Mouse (Mus musculus) testis, postnatal 14 days (tissue): Measurements from ENCODE around the gene Pde3a.

Experiments
- DNase-seq: peaks from one replicate; pipeline ENCODE4 v3.0.0; 2021; ENCODE audit warnings: low spot score

Gene Pde3a

GRCm38 (mm10) chr6:141404649-141405048 lies 155.6 kb downstream of the Pde3a start:
- DNase-seq, result no peak

- DNase-seq, result no peak
These were observed 156.4 kb downstream of the Pde3a start for GRCm38 (mm10) chr6:141405496-141405895.

DNA sequence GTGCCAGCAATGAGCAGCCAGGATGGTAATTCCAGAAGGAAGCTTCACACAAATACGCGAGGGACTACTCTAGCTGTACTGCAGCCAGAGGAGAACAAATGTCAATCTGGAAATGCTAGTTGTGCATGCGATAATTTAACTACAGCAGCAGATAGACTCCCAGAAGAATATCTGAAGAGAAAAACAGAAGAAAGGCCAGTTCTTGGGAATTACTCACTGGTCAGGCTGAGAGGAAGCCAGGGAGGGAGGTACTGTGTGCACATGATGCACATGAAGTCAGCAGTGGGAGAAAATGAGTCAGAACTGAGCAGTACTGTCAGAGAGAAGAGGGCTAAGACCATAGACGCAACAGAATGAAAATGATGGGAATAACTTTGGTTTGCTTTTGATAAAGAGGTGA lies 159.7 kb downstream of the Pde3a start:
- DNase-seq, result no peak

- no peak for DNase-seq
These were observed 161.8 kb downstream of the Pde3a start for GRCm38 (mm10) chr6:141410836-141411235.

DNA sequence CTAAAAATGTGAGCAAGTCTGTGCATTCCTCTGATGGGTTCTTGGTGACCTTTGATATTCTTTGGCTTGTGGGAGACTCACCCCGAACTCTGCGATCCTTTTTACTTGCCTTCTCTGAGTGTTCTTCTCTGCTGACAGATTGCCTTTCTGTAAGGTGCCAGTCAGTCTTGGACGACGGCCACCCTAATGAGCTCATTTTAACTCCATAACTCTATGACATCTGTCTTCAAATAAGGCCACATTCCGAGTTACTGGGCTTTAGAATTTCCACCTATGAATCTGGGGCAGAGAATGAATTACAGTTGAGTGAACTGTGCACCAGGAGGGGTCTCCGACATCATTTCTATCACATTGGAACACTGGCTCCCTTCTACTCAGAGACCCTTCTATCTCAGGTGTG lies 176.0 kb downstream of the Pde3a start:
- DNase-seq, result no peak

DNA sequence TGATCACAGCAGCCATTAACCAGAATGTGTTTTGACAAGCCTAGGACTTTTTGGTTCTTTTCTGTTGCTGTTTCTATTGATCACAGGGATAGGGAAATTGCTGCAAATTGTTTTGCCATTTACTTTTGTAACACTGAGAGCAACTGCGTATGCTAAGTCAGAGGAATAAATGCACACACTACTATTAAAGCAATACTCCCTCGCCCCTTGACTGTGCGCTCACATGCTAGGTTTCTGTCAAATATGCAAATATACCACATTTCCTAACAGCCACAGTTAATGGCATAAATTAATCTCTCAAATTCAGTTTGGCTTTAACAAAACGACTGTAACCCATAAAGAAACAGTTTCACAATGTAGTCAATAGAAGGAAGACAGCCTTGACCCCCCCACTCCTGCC lies 179.5 kb downstream of the Pde3a start:
- no peak for DNase-seq

GRCm38 (mm10) chr6:141430134-141430533 lies 181.1 kb downstream of the Pde3a start:
- DNase-seq, result no peak

GRCm38 (mm10) chr6:141432271-141432974 lies 183.4 kb downstream of the Pde3a start:
- no peak for DNase-seq

- DNase-seq, result no peak
These were observed 185.1 kb downstream of the Pde3a start for GRCm38 (mm10) chr6:141433917-141434756.

DNA sequence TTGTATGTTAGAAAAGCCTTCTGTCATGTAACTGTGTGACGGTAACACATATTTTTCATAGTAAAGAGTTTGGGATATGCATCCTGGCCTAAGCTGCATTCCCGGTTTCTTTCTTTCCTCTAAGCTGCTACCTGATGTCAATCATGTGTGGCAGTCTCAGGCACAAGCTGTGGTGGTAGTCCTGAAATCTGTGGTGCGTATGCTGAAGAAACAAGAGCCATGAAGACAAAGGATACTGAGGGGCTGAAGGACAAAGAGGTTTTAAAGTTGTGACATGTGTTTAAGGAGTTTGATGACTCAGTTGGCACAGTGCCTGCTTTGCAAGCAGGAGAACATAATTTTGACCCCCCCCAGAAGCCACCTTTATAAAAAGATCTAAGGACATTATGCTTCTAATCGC lies 186.1 kb downstream of the Pde3a start:
- no peak for DNase-seq

- no peak for DNase-seq
These were observed 190.9 kb downstream of the Pde3a start for GRCm38 (mm10) chr6:141439965-141440364.

GRCm38 (mm10) chr6:141447547-141447946 lies 198.5 kb downstream of the Pde3a start:
- DNase-seq, result peak; percentile 16

DNA sequence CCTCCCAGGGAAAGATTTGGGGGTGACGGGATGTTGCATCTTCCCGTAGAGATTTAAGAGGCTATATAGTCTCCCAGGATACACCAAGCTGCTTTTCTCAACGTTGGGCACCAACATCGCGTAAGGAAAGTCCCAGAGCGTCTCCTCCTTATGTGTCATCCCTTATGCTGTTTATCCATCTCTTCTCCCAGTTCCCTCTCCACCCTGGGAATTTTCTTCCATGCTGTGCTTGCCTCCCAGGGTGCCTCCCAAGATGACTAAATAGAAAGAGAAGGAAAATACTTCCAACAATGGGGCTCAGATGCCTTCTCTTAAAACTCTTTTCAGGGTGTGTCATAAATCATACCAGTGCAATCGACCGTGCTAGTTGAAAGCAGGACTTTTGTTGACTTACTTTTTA lies 199.8 kb downstream of the Pde3a start:
- DNase-seq, result no peak

GRCm38 (mm10) chr6:141455335-141455734 lies 206.3 kb downstream of the Pde3a start:
- no peak for DNase-seq

DNA sequence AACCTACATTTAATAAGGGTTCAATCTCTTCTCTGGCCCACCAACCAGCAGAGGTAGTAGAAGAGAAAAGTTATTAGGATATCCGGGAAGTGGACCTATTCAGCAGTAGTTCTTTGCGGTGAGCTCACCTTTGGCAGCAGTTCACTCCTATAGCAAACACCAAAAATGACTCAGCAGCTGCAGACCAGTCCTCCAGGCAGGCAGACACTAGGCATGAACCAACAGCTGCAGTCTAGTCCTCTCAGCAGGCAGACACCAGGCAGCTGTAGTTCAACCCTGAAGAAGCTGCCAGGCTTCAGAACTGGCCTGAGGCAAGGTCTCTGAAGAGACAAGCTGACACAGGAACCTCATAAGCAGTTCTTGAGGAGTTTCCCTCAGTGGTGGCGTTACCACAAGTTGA lies 207.5 kb downstream of the Pde3a start:
- DNase-seq, result no peak

DNA sequence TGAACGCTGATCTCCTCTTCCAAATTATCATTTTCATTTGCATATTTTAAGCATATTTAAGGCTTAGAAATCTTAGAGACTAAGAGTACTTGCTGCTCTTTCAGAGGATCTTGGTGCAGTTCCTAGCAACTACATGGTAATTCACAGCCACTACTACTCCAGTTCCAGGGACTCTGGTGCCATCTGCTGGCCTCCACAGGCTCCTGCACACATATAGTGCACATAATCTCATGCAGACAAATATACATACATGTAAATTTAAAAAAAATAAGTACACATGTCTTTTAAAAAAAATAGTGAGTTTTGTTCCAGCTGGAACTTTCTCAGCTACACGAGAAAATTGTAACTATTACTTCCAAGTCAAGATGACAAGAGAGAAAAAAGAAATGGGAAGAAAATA lies 221.2 kb downstream of the Pde3a start:
- DNase-seq, result no peak

GRCm38 (mm10) chr6:141474223-141474622 lies 225.2 kb downstream of the Pde3a start:
- no peak for DNase-seq

DNA sequence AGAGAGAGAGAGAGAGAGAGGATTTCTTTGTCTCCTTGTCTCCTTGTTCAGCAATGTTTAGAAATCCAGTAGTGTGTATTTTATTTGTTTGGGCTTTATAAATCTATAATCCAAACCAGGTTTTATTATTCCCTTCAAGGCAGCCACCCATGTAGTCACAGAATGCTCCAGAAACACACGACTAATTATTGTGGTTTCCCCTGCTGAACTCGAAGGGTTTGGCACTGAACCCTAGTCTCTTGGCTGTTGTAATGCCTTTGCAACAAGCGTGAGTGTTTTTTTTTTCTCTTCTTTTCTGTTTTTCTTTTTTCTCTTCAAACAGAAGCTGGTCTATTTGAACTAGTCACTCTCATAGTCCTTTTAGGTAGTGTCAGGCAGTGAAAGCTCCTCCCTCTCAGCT lies 225.6 kb downstream of the Pde3a start:
- no peak for DNase-seq

DNA sequence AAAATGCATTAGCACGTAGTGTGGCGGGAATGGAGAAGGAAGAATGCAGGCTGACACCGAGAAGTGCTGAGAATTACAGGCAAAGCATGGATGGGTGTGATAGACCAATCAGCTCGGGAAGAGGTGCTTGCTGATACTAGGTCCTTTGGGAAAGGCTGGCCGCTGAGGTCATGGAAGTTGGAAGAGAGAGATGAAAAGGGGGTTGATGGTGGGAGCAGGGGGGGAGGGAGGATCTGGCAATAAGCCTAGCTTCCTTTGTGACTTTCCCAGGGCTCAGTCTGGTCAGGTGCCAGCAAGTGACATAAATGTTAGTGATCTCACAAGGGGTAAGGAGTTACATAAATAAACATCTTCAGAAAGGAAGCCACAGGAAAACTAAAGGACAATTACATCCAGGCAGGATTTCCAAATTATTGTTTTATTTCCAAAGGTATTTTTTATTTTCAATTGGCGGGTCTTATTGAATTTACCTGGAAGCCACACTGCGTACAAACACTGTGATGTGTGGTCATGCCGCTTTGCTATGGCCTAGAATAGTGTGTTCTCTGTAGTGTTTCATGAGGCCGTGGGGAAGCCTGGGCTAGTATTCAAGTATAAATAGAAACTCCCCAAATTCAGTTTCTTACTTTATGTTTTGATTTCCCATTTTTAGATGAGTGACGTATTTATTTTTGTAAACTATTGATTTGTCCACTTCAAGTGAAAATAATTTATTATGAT lies 236.4 kb downstream of the Pde3a start:
- DNase-seq, result no peak

DNA sequence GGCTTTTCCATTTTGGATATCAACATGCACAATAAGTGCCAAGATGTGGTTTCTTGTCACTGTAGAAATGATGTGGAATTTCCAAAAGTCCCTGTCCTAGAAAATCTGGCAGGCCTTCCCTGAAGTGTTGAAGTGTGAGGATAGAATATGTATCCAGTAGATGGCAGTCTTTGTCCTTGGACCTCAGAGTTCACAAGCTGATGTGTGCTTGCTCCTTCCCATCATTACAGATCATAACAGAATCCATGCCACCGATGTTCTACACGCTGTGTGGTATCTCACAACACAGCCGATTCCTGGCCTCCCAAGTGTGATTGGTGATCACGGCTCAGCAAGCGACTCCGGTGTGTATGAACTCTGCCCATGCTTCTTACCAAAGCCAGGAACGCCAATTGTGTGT lies 238.2 kb downstream of the Pde3a start:
- no peak for DNase-seq

DNA sequence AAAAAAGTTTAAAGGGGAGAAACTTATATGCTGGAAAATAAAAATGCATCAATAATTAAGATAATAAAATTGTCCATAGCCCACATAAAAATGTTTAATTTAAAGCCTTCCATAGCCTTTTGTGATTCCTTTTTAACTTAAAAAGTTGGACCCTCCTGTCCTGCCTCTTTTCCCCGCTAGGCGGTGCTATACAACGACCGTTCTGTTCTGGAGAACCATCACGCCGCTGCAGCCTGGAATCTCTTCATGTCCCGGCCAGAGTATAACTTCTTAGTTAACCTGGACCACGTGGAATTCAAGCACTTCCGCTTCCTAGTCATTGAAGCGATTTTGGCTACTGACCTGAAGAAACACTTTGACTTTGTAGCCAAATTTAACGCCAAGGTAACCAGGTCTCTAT lies 239.6 kb downstream of the Pde3a start:
- peak; percentile 24 for DNase-seq

- DNase-seq, result no peak
These were observed 245.8 kb downstream of the Pde3a start for GRCm38 (mm10) chr6:141494909-141495308.
